Mouse (Mus musculus) CD4-positive helper T cell, adult 2 months (primary cell): Measurements from ENCODE around the gene Olfr156.
"Not testable (repeated sequence)": the region's sequence is repeated elsewhere in the genome, so short reads cannot be mapped to it uniquely, and the experiment has no call there.

Experiments
- DNase-seq: peaks from one replicate; pipeline ENCODE4 v3.0.0-alpha.2; 2012; ENCODE audit warnings: low read depth, missing footprints, low spot score

Olfr156 gene

DNA sequence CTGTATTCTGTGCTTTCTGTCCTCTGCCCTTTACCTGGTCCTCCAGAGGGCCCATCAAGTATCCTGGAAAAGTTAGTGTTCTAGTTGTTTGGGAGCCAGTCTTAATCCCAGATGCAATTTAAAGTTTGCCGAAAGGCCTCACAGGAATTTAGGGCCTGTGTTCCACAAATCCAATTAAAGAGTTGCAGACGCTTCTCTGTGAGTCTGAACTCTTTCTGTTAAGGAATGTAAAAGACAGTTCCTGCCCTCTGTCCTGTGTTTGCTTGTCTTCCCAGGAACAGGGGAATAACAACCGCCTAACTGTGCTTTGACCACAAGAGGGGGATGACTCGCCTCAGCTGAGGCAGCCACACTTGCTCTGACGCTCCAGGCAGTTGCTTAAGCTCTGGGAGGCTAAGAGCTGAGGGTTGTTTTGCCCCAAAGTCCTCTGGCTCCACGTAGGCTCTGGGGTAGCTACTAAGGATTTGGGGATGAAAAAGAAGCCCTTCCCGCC, at the start of gene Olfr156:
Olfr156 (minus strand) TSS at position 51 of the 493 bp plus-strand sequence.
- DNase-seq, result no peak

- no peak for DNase-seq
Observed at GRCm38 (mm10) chr4:43869821-43870220, 46.1 kb upstream of the Olfr156 start.

- DNase-seq, result no peak
Observed at GRCm38 (mm10) chr4:43863298-43863697, 39.6 kb upstream of the Olfr156 start.

GRCm38 (mm10) chr4:43860744-43861519, 37.2 kb upstream of the Olfr156 start:
- DNase-seq, result peak; percentile 63

DNA sequence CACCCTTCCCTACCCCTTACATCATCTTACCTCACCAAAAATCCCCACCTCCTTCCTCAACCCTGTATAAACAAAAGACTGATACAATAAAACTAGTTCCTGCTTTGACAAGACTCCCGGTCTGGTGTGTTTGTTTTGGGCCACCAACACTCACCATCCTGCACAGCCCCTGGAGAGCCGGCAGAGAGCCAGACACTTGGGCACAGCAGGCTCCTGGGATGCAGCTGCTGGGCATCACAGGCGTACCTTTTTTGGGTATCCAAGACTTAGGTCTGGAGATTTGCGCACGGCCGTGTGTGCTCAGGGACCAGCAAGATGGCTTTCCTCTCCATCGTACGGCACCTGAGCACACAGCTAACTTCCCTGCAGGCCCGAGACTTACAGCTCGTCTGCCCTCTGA, 36.2 kb upstream of the Olfr156 start:
- DNase-seq, result no peak

GRCm38 (mm10) chr4:43854101-43854500, 30.4 kb upstream of the Olfr156 start:
- DNase-seq, result no peak

DNA sequence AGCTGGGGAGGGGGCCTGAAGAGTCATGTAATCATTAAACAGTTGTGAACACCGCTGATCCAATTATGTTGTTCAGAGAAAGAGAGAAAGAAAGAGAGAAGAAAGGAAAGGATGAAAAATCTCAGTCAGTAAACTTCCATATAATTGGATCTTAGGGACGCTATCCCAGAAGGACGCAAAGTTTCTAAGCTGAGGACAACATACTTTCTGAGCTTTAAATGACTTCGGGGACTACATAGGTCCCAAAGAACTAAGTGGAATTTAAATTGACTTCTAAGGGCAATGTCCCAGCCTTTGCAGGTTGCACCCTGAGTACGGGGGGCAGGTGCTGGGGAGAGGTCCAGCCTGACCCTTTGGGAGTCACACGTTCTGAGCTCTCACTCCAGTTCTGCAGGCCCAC, 27.6 kb upstream of the Olfr156 start, which contains the start of gene Olfr155:
Olfr155 (plus strand) TSS at position 301 of the 400 bp plus-strand sequence.
- no peak for DNase-seq

GRCm38 (mm10) chr4:43840101-43840500, 16.4 kb upstream of the Olfr156 start, which contains the start of gene Olfr157:
Olfr157 (minus strand) TSS chr4:43840201.
- no peak for DNase-seq

DNA sequence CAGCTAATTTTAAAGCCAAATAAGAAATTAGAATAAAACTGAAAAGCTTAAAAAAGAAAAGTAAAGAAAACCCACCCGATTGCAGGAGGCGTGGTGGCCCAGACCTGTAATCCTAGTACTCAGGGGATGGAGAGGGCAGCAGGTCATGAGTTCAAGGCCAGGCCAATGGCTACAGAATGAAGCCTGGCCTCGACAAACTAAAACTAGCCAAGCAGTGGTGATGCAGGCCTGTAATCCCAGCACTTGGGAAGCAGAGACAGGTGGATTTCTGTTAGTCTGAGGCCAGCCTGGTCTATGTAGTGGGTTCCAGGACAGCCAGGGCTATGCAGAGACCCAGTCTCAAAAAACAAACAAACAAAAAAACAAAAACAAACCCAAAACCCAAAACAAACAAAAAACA, 14.6 kb upstream of the Olfr156 start:
- DNase-seq, result no peak

DNA sequence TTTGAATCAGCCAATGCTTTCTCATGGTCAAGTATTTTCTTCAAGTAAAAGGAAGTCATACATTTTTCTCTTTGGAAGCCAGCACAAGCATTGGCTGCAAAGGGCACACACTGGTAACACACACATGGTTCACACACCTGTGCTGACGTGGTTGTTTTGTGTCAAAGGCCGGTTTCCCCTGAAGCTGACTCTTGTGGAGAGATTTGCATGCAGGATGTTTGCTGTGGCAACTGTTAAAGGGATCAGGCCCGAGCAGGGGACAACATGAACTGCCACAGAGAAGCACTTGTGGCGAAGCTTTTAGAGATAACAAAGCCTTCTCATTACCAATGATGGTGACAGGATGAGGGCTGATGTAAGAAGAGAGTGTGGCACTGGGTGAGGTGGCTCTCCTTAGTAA, 11.1 kb upstream of the Olfr156 start:
- peak; percentile 70 for DNase-seq

GRCm38 (mm10) chr4:43833752-43834151, 10.1 kb upstream of the Olfr156 start:
- DNase-seq, result no peak

GRCm38 (mm10) chr4:43832031-43832430, 8.3 kb upstream of the Olfr156 start:
- no peak for DNase-seq

DNA sequence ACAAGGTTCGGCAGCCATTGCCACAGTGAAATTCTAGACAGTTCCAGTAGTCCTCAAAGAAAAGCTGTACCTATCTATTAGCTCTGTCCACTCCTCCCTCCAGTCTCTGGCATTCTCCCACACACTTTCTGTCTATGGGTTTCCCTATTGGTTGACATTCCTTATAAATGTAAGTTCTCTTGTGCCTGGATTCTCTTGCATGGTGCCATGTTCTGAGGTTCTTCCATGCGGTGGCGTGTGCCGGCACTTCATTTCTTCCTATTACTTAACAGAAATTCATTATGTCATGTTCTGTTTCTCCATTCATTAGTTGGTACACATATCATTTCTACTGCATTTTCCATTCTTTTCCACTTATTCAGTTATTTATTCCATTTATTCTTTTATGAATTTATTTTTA, 5.1 kb upstream of the Olfr156 start:
- DNase-seq, result no peak

DNA sequence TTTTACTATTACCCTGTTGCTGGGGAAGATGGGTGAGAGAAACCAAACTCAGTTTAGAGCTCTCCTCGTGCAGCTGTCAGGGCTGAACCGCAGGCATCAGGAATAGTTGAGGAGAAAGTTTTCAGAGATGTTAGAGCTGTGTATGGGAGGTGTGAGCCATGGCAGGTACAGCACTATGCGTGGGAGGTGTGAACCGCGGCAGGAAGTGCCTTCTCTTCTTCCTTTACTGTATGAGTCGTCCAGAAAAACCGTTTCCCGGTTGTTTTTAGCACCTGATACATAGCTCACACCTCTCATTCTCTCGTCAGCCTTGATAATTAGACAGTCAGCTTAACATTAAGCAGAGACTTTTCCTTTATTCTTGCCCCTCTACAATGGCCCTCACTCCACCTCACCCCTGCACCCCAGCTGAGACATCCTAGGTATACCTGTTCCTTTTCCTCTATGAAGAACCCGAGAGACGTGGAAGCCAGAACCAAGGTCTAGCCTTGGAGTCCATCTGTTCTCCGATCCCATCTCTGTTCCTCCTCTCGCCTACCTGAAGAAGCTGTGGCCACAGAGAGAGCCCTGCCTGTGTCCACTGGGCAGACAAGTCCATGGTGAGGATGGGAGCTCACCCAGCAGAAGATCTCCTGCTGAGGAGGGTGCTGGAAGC, 672 bp downstream of the Olfr156 start:
- DNase-seq, result peak; percentile 74

- no peak for DNase-seq
Observed at GRCm38 (mm10) chr4:43798936-43799335, 24.8 kb downstream of the Olfr156 start.

DNA sequence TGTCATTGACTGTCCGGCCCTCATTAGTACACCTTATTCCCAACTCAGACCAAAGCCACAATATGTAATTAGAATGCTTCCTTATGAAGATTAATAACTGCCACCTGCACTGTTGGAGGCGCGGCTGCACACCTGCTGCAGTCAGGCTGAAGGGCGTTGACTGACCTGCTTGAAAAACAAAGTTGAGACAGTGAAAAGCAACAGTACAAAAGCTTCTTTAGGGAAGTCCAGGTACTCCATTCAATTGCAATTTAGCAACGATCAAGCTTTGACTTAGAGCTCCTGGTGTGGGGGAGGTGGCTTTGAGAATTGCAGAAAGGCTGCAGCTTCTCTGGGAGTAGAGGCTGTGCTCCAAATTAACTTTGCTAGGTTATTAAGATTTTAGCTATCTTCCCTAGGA, 27.9 kb downstream of the Olfr156 start:
- DNase-seq, result not testable (repeated sequence)

DNA sequence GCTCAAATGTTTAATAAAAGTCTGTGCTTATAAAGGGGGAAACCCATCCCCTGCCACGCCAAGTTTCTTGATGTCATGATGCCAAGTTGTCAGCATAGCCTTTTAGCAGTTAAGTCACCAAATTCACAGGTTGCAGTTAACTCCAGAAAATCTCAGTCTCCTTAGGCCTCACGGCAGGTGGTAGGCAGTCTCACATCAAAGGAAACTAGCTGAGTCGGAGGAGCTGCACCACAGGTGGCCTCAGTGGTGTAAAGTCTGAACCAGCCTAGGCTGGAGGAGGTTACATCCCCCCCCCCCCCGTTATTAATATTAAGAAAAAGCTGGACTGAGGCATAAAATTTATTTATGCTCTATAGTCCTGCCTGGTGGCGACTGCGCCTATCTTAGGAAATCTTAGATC, 28.4 kb downstream of the Olfr156 start:
- DNase-seq, result no peak

- DNase-seq, result no peak
Observed at GRCm38 (mm10) chr4:43772304-43772703, 51.4 kb downstream of the Olfr156 start.

- DNase-seq, result no peak
Observed at GRCm38 (mm10) chr4:43771626-43772025, 52.1 kb downstream of the Olfr156 start.

- no peak for DNase-seq
Observed at GRCm38 (mm10) chr4:43770909-43771308, 52.8 kb downstream of the Olfr156 start, which contains the start of gene Olfr159. Olfr159 (minus strand) TSS chr4:43771009.
